Mouse (Mus musculus): ENCODE measurements around the gene Mrps18c.

Gene Mrps18c

DNA sequence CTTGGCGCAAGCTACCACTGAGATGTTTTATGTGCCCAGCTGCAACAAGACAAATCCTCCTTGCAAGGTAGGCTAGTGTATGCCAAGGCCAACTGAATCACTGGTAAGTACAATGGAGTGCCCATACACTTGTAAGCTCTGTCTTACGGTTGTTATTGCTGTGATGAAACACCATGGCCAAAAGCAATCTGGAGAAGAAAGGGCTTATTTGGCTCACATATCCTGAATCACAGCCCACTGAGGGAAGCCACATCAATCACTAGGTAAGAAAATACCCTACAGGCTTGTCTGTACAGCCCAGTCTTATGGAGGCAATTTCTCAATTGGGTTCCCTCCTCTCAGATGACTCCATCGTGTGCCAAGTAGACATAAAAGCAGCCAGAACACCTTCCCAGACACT is 30.3 kb downstream of the Mrps18c start:
- DNase-seq = no peak

DNA sequence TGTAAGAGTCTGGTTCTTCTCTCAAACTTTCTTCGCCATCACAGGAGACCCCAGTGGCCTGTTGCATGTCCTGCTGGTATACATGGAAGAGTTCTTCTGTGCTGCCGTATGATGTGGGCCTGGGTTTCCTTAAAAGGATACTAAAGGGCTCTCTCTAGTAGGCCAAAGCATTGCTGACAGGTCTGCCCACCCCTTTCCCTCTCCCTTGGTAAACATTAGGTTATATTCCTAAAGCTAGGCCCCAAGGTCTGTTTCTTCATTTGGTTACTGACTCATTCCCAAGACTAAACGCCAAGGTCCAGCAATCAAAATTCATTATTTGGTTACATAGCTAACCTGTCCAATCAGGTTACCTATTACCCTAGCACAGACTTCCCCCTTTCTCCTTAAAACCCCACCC is 34.3 kb downstream of the Mrps18c start:
- DNase-seq = no peak

DNA sequence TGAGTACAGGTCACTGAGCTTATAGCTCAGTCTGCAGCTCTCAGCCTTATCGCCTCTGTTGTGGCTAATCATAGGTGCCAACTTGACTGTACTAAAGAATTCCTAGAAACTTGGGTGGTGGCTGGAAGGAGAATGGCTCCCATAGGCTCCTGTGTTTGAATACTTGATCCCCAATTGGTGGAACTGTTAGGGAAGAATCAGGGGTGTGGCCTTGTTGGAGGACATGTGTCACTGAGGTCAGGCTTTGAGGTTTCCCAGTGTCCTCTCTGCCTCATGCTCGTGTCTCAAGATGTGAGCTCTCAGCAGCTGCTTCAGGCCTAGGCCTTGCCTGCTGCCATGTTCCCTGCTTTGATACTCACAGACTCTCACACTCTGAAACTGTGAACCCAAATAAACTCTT is 35.4 kb downstream of the Mrps18c start:
- no peak for DNase-seq

DNA sequence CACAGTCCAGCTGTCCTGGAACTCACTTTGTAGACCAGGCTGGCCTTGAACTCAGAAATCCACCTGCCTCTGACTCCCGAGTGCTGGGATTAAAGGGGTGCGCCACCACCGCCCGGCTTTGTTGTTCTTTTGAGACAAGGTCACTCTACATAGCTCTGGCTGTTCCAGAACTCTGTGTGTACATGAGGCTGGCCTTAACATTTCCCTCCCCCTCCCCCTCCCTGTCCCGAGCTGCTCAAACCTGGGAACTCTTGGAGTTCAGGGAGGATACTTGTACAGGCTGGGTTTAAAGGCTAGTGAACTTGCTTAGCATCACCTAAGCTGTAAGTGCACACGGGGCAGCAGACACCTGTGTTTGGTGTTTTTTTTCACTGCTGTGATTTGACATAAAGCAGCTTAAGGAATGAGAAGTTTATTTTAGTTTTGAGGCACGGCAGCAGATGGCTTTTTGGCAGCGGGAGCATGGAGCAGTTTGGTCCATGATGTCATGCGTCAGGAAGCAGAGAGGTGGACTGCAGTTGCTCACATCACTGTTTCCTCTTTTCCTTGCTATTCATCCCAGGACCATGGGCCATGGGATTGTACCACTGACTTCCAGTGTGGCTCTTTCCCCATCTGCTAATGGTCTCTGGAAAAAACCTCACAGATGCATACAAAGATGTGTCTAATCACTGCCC is 37.6 kb downstream of the Mrps18c start:
- DNase-seq = no peak

DNA sequence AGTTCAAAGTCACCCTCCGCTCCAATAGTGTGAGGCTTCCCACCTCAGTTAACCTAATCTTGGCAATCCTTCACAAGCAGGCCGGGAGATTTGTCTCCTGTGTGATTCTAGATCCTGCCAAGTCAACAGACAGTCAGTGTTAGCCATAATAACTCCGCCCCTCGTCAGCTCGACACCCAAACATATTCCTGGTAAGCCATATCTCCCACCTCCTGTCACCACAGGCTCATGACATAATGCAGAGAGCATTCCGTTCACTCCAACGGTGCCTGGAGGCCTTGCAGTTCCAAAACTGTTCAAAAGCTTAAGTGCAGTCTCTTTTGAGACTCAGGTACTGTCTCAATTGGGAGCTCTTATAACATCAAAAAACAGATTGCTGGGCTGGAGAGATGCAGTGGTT is 39.5 kb downstream of the Mrps18c start:
- DNase-seq = no peak

DNA sequence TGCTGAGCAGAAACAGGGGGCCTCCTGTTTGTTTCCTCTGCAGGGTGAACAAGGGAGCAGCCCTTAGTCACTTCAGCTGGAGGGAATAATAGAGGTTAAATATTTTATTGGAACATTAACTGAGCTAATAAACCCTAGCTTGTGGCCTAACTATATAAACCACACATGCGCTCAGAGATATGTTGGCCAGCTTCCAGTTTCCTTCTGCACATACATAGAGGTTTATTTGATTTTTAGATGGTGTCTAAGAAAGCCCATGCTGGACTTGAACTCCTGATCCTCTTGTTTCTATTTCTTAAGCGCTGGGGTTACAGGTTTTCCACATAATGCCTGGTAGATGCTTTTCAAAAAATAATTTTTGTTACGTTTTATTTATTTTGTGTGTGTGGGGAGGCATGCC is 46.1 kb downstream of the Mrps18c start:
- no peak for DNase-seq

DNA sequence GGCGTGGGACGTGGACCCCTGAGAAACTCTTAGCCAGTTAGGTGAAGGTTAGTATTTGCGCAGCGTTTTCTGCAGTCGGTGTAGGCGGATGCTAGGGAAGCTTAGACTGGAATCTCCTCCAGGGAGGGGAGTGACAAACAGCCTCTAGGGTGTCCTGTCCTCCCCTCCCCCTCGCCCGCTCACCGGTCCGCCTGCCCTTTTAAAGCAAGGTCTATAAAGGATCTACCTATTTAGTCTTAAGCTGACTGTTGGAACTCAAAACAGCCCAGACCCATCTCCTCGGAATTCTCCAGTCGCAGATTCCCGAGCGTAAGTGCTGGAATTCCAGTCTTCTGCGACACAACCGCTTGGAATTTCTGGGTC is 47.0 kb downstream of the Mrps18c start, which contains the start of gene Gpat3:
Gpat3 (plus strand) TSS at position 229 of the 363 bp plus-strand sequence.
- peak; percentile 67 to 68 for DNase-seq

DNA sequence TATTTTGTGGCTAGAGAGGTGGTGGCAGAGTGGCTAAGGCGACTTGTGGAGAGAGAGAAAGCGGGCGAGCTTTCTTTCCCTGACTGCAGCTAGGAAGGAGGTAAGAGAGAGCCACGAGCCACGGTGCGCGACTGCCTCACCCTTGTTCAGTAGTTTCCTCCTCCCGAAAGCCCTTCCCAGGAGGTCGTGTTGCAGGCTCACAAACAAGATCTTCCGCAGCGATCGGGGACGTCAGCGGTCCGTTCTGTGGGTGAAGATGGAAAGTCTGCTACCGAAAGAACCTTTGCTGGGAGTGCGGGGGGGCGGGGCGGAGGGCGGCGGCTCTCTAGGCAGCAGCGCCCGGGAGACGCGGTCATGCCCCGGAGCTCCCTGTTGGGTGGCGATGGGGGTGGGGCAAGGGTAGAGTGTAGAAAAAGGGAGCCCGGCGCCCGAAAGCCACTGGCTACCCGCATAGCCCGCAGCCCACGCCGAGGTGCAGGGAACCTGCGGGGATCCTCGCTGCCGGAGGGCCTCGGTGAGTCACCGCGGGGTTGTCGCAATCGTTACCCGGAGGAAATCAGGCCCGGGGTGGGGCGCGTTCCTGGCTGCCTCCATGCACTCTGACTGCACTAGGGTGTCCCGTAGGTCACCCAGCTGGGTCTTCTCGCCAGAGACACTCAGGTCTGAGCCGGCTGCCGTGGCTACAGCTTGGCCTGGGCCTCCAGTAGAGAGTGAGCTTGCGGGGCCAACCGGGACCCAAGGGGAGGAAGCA is 47.6 kb downstream of the Mrps18c start:
- peak; percentile 67 to 73 for DNase-seq

DNA sequence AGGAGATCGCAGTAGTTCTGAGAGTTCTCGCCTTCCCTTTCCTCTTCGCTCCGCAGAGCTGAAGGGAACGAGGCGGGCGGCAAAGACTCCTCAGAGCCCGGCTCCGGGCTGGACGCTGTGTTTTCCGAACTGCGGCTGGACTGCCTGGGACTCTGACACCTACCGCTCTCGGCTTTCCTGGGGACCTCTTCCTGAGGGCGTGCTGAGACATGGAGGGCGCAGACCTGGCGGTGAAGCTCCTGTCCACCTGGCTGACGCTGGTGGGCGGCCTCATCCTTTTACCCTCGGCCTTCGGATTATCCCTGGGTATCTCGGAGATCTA is 48.1 kb downstream of the Mrps18c start:
- no peak for DNase-seq

DNA sequence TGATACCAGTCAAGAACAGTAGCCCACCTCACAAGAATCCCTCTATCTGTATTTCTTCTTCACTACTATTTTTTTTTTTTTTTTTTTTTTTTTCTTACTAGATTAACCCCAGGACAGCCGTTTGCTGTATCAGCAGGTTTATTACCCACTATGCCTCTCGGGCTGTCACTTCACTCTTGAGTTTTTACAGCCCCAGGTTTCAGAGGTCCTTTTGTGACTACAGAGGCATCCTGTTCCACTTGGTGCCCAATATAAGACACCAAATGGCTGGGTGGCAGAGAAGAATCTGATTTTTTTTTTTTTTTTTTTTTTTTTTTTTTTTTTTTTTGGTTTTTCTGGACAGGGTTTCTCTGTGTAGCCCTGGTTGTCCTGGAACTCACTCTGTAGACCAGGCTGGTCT is 48.7 kb downstream of the Mrps18c start:
- DNase-seq = no peak

DNA sequence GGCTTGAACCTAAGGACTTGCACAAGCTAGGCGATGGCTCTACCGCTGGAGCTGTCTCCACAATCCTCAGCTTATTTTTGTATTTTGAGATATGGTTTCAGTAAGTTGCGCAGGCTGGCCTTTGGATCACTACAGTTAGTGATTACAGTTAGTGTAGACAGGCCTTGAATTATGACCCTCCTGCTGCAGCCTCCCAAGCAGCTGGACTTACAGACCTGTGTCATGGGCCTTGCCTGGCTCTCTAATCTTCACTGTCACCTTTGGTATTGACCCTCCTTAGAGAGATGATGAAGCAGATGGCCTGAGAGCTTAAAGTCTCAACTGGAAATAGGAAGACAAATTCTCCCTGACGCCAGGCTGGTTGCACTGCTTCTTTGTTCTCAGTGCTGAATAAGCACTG is 55.5 kb downstream of the Mrps18c start:
- no peak for DNase-seq

Measured in cerebellum, adult 18-20 months (tissue).